Mouse (Mus musculus): ENCODE data around the gene Vmn1r76. TPM values are rescaled to one million over a fixed set of nuclear protein-coding genes. Genes with fewer than 3 reads are reported as not detected.

The Vmn1r76 gene
- not detected in 2 replicates for polyA plus RNA-seq (2015; fragmentation: Nextera tagmentation; extraction: Ambion mirVana)

DNA sequence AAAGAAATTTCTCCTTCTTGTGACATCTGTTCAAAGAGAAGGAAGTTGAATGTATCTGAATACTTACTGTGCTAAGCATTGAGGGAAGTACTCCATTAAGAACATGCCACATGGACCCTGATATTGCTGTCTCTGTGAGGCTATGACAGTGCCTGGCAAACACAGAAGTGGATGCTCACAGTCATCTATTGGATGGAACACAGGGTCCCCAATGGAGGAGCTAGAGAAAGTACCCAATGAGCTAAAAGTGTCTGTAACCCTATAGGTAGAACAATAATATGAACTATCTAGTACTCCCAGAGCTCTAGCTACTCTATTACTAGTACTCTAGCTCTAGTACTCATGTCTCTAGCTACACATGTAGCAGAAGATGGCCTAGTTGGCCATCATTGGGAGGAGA, at the start of gene Vmn1r76:
Gene Vmn1r76 (minus strand): TSS at position 101 of the 400 bp plus-strand sequence.

DNA sequence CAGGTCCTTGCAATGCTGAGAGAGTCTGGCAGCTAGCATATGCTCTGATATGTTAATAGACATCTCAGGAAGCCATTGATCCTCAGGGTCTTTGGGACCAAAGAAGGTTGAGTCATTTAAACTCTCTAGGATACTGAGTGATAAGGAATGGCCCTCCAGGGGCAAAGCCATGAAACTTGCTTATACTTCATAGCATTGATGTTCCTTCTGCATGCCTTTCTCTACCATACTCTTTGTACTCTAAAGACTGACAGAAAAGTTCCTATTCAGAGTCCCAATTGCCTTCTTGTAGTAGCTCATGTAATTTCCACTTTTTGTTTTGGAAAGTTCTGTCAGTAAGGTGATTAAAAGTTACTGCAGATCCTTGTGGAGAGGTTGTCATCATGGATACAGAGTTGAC, 63.7 kb downstream of the Vmn1r76 start, which contains the start of gene Vmn1r75:
Gene Vmn1r75 (plus strand): TSS at position 301 of the 400 bp plus-strand sequence.

Other genes with a start within 250 kb of the Vmn1r76 start
- not detected in 2 replicates for gene Vmn1r73, start 207.9 kb downstream of the Vmn1r76 start, polyA plus RNA-seq (2015; fragmentation: Nextera tagmentation; extraction: Ambion mirVana)
- gene Vmn1r74, start 104.2 kb downstream of the Vmn1r76 start, polyA plus RNA-seq (2015; fragmentation: Nextera tagmentation; extraction: Ambion mirVana) = not detected in 2 replicates
- gene Vmn1r75, start 63.6 kb downstream of the Vmn1r76 start, polyA plus RNA-seq (2015; fragmentation: Nextera tagmentation; extraction: Ambion mirVana) = not detected in 2 replicates
- not detected in 2 replicates for gene Vmn1r77, start 98.5 kb upstream of the Vmn1r76 start, polyA plus RNA-seq (2015; fragmentation: Nextera tagmentation; extraction: Ambion mirVana)
- gene Vmn1r78, start 212.0 kb upstream of the Vmn1r76 start, polyA plus RNA-seq (2015; fragmentation: Nextera tagmentation; extraction: Ambion mirVana) = not detected in 2 replicates
- gene Vmn1r79, start 233.1 kb upstream of the Vmn1r76 start, polyA plus RNA-seq (2015; fragmentation: Nextera tagmentation; extraction: Ambion mirVana) = not detected in 2 replicates

All from adrenal gland, postnatal 0 days (tissue).